Mouse (Mus musculus) MEL (cell line): ENCODE results near the gene Cnksr2. TPM values are rescaled to one million over a fixed set of nuclear protein-coding genes. Genes with fewer than 3 reads are reported as not detected.

Source experiments
- DNase-seq: peaks from one replicate; pipeline ENCODE4 v3.0.0; 2011; ENCODE audit warnings: low read depth, low spot score
- H3K27ac ChIP-seq: 2 replicates; pipeline ENCODE4 v1.5.1; 2012; ENCODE audit warnings: low read depth, mild to moderate bottlenecking, control low read depth, low read length, moderate library complexity; ENCODE audit not compliant: control insufficient read depth
- H3K27me3 ChIP-seq, 2 experiments: fragments of 150-350 bp in 1 of 2; sonication (generic) in 1 of 2; 2 replicates each; pipeline ENCODE4 v1.6.1; 2012; ENCODE audit warnings: low read length in 2 of 2, mild to moderate bottlenecking in 2 of 2, improper control_type of control experiment in 1 of 2, moderate library complexity in 1 of 2; ENCODE audit not compliant: insufficient read depth in 2 of 2, control insufficient read depth in 1 of 2
- H3K36me3 ChIP-seq, 2 experiments: 2 replicates each; pipeline ENCODE4 v1.6.1; 2012 to 2014; ENCODE audit warnings: low read length in 2 of 2, improper control_type of control experiment in 1 of 2, inconsistent platforms in 1 of 2, mild to moderate bottlenecking in 1 of 2; ENCODE audit not compliant: insufficient read depth in 2 of 2, control insufficient read depth in 1 of 2
- H3K4me1 ChIP-seq, 2 experiments: fragments of 150-350 bp in 1 of 2; sonication (generic) in 1 of 2; 2 replicates each; pipeline ENCODE4 v1.6.1; 2012; ENCODE audit warnings: low read length in 2 of 2, improper control_type of control experiment in 1 of 2, mild to moderate bottlenecking in 1 of 2; ENCODE audit not compliant: insufficient read depth in 2 of 2, control insufficient read depth in 1 of 2
- H3K4me3 ChIP-seq, 2 experiments: fragments of 150-350 bp in 1 of 2; sonication (generic) in 1 of 2; 2 replicates each; pipeline ENCODE4 v1.5.1; 2012; ENCODE audit warnings: low read depth in 2 of 2, low read length in 2 of 2, mild to moderate bottlenecking in 2 of 2, moderate library complexity in 2 of 2, control low read depth in 1 of 2, improper control_type of control experiment in 1 of 2; ENCODE audit not compliant: control insufficient read depth in 1 of 2, insufficient read depth in 1 of 2
- H3K79me2 ChIP-seq: 2 replicates; pipeline ENCODE4 v1.6.1; 2012; ENCODE audit warnings: mild to moderate bottlenecking, low read length, moderate library complexity; ENCODE audit not compliant: control insufficient read depth, poor library complexity, insufficient read depth
- H3K9ac ChIP-seq: 2 replicates; pipeline ENCODE4 v1.6.1; 2012; ENCODE audit warnings: low read depth, mild to moderate bottlenecking, control low read depth, low read length, moderate library complexity; ENCODE audit not compliant: control insufficient read depth, poor library complexity, severe bottlenecking
- H3K9me3 ChIP-seq: fragments of 150-350 bp; sonication (generic); replicated peaks from 2 replicates; pipeline ENCODE4 v1.6.1; 2012; ENCODE audit warnings: mild to moderate bottlenecking, low read length, improper control_type of control experiment, moderate library complexity; ENCODE audit not compliant: insufficient read depth
- CHD1 ChIP-seq: IDR thresholded peaks from 2 replicates; pipeline ENCODE4 v1.6.1; 2012; ENCODE audit warnings: low read depth, mild to moderate bottlenecking, inconsistent platforms, low read length, improper control_type of control experiment
- CHD2 ChIP-seq: IDR thresholded peaks from 2 replicates; pipeline ENCODE4 v1.6.1; 2011; ENCODE audit warnings: low read length, improper control_type of control experiment
- ELF1 ChIP-seq: IDR thresholded peaks from 2 replicates; pipeline ENCODE4 v1.6.1; 2014; ENCODE audit warnings: low read depth, mild to moderate bottlenecking, inconsistent platforms, low read length, improper control_type of control experiment, moderate library complexity
- GABPA ChIP-seq: IDR thresholded peaks from 2 replicates; pipeline ENCODE4 v1.6.1; 2012; ENCODE audit warnings: low read depth, mild to moderate bottlenecking, inconsistent platforms, low read length, improper control_type of control experiment, moderate library complexity
- GATA1 ChIP-seq: IDR thresholded peaks from 2 replicates; pipeline ENCODE4 v1.6.1; 2011; ENCODE audit warnings: low read depth, low read length, improper control_type of control experiment
- JUND ChIP-seq: IDR thresholded peaks from 2 replicates; pipeline ENCODE4 v1.6.1; 2011; ENCODE audit warnings: low read depth, mild to moderate bottlenecking, improper control_type of control experiment, low read length
- MAX ChIP-seq: IDR thresholded peaks from 2 replicates; pipeline ENCODE4 v1.6.1; 2011; ENCODE audit warnings: low read length, improper control_type of control experiment
- MXI1 ChIP-seq: IDR thresholded peaks from 2 replicates; pipeline ENCODE4 v1.6.1; 2011; ENCODE audit warnings: mild to moderate bottlenecking, low read depth, low read length, improper control_type of control experiment
- MYB ChIP-seq: IDR thresholded peaks from 2 replicates; pipeline ENCODE4 v1.6.1; 2011; ENCODE audit warnings: mild to moderate bottlenecking, low read depth, low read length, improper control_type of control experiment
- MYC ChIP-seq: IDR thresholded peaks from 2 replicates; pipeline ENCODE4 v1.6.1; 2011; ENCODE audit warnings: low read depth, mild to moderate bottlenecking, low read length, improper control_type of control experiment, moderate library complexity
- NRF1 ChIP-seq: IDR thresholded peaks from 2 replicates; pipeline ENCODE4 v1.6.1; 2014; ENCODE audit warnings: low read depth, mild to moderate bottlenecking, inconsistent platforms, low read length, improper control_type of control experiment, moderate library complexity; ENCODE audit not compliant: poor library complexity, insufficient read depth, severe bottlenecking
- POLR2A ChIP-seq, 2 experiments: IDR thresholded peaks; 2 replicates each; pipeline ENCODE4 v1.6.1; 2011 to 2012; ENCODE audit warnings: low read length in 2 of 2, mild to moderate bottlenecking in 2 of 2, control low read depth in 1 of 2, improper control_type of control experiment in 1 of 2, low read depth in 1 of 2, moderate library complexity in 1 of 2; ENCODE audit not compliant: control insufficient read depth in 1 of 2, insufficient read depth in 1 of 2, poor library complexity in 1 of 2
- POLR2AphosphoS2 ChIP-seq: IDR thresholded peaks from 2 replicates; pipeline ENCODE4 v1.6.1; 2011; ENCODE audit warnings: low read length, improper control_type of control experiment
- RAD21 ChIP-seq: IDR thresholded peaks from 2 replicates; pipeline ENCODE4 v1.6.1; 2011; ENCODE audit warnings: mild to moderate bottlenecking, low read depth, low read length, improper control_type of control experiment
- RCOR1 ChIP-seq: IDR thresholded peaks from 2 replicates; pipeline ENCODE4 v1.6.1; 2012; ENCODE audit warnings: low read depth, mild to moderate bottlenecking, inconsistent platforms, low read length, improper control_type of control experiment
- TAL1 ChIP-seq: IDR thresholded peaks from 2 replicates; pipeline ENCODE4 v1.6.1; 2012; ENCODE audit warnings: mild to moderate bottlenecking, inconsistent platforms, low read length, moderate library complexity, mixed read lengths
- TCF12 ChIP-seq: IDR thresholded peaks from 2 replicates; pipeline ENCODE4 v1.6.1; 2014; ENCODE audit warnings: low read depth, mild to moderate bottlenecking, inconsistent platforms, low read length, improper control_type of control experiment, moderate library complexity
- USF2 ChIP-seq, 2 experiments: IDR thresholded peaks; 2 replicates each; pipeline ENCODE4 v1.6.1; 2011 to 2012; ENCODE audit warnings: improper control_type of control experiment in 2 of 2, low read length in 2 of 2, borderline replicate concordance in 1 of 2, inconsistent platforms in 1 of 2, low read depth in 1 of 2, mild to moderate bottlenecking in 1 of 2; ENCODE audit not compliant: insufficient read depth in 1 of 2
- ZNF384 ChIP-seq: IDR thresholded peaks from 2 replicates; pipeline ENCODE4 v1.6.1; 2012; ENCODE audit warnings: low read depth, mild to moderate bottlenecking, inconsistent platforms, low read length, improper control_type of control experiment
- polyA plus RNA-seq, 2 experiments: library from polyadenylated mRNA; stranded (reverse) in 1 of 2; unstranded in 1 of 2; fragments of >175 nt in 1 of 2; fragments of >200 nt in 1 of 2; gene quantifications; 2 replicates each; pipeline versions ENCODE4 v1.2.1 to v1.2.4; 2012; ENCODE audit warnings: low replicate concordance in 2 of 2, low read depth in 1 of 2; ENCODE audit not compliant: insufficient read length in 2 of 2, insufficient read depth in 1 of 2, missing spikeins in 1 of 2
- total RNA-seq: library from RNA; depleted of rRNA; stranded (reverse); fragments of 300-350 nt; gene quantifications from 2 replicates; pipeline ENCODE4 v1.2.3, GENCODE M21; 2012; rRNA removed

Gene Cnksr2
- total RNA-seq (not detected in 2 replicates), polyA plus RNA-seq (under 1 TPM in 1 of 2 experiments, not detected in 1; 0.03 TPM)

DNA sequence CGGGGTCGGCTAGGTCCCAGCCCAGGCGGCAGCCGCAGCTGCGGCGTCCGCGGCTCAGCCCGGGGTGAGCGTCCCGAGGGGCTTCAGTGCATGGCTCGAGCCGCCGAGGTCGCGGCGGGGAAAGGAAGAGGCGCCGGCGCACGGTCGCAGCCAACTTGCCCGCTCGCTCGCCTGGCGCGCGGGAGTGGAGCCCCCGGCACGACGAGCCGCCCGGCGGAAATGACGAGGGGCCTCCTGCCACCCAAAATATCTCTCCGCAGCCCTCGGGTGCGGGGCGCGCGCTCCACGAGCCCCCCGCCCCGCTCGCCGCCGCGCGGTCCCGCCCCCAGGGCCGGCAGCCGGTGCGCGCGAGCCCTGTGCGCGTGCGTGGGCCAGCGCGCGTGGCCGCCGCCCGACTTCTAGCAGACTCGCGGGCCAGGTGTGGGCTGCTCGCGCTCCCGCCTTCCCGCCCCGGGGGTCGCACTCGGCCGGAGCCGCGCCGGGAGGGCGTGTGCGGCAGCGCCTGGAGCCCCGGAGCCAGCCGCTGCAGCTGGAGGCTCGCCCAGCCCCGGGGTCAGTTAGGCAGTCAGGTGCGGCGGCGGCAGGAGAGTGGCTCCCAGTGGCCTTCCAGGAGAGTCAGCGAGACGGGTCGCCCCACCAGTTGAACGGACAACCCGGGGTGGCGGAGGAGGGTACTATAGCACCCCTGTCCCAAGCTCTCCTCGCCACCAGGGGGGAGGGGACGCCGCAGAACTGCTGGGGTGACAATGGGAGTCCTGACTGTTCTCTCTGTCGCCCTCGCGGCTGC, at the start of gene Cnksr2:
Gene Cnksr2 (minus strand): TSS at position 238 of the 787 bp plus-strand sequence.
- no peaks in the 10 kb centered on the region for H3K27me3 ChIP-seq
- no peak within 1 kb of the TSS for H3K27ac ChIP-seq
- H3K36me3 ChIP-seq: no peaks in the 10 kb centered on the region
- DNase-seq: no peak
- H3K9ac ChIP-seq: no peak within 1 kb of the TSS
- no peaks in the 10 kb centered on the region for H3K79me2 ChIP-seq
- no peaks in the 10 kb centered on the region for H3K4me1 ChIP-seq
- H3K4me3 ChIP-seq: no peak within 1 kb of the TSS
- no peaks in the 10 kb centered on the region for H3K9me3 ChIP-seq
- TF ChIP-seq MYC (no peak), MXI1 (no peak), ZNF384 (no peak), MYB (no peak), TCF12 (no peak), GATA1 (no peak), RAD21 (no peak), USF2 (IDR thresholded peaks at IDR 0.05; ENCODE audit: borderline replicate concordance in 1 of 2, insufficient read depth in 1 of 2, low read depth in 1 of 2, low read length in 2 of 2) (no peak), POLR2A (IDR thresholded peaks at IDR 0.05; ENCODE audit: control insufficient read depth in 1 of 2, insufficient read depth in 1 of 2, low read depth in 1 of 2, low read length in 2 of 2, poor library complexity in 1 of 2) (no peak), ELF1 (no peak), POLR2AphosphoS2 (no peak)

GRCm38 (mm10) chrX:158043844-158044140, 698 bp upstream of the Cnksr2 start:
- H3K9ac ChIP-seq: no peak overlapping the region
- H3K79me2 ChIP-seq: no peaks in the 10 kb centered on the region
- no peaks in the 10 kb centered on the region for H3K36me3 ChIP-seq
- no peak overlapping the region for H3K27ac ChIP-seq
- no peaks in the 10 kb centered on the region for H3K4me1 ChIP-seq
- TF ChIP-seq TAL1: no peak
- TF ChIP-seq RCOR1: no peak
- no peak for TF ChIP-seq MAX
- TF ChIP-seq USF2 (IDR thresholded peaks at IDR 0.05; ENCODE audit: borderline replicate concordance in 1 of 2, insufficient read depth in 1 of 2, low read depth in 1 of 2, low read length in 2 of 2): no peak
- TF ChIP-seq GABPA: no peak
- no peak for TF ChIP-seq CHD1
- TF ChIP-seq RAD21: no peak
- TF ChIP-seq JUND: no peak
- no peak for TF ChIP-seq NRF1
- no peak for TF ChIP-seq CHD2
- no peaks in the 10 kb centered on the region for H3K27me3 ChIP-seq
- no peaks in the 10 kb centered on the region for H3K9me3 ChIP-seq
- H3K4me3 ChIP-seq: no peak overlapping the region
- DNase-seq: no peak
